Mouse (Mus musculus) cerebellum, adult 2 months (tissue): ENCODE results near the gene Zkscan14. TPM values are rescaled to one million over a fixed set of nuclear protein-coding genes. Genes with fewer than 3 reads are reported as not detected.

Source experiments
- DNase-seq, 2 experiments: peaks; one replicate each; pipeline ENCODE4 v3.0.0; 2021
- H3K27ac ChIP-seq: fragments of 200-500 bp; 2 replicates; pipeline ENCODE4 v1.5.1; 2012; ENCODE audit warnings: low read length, control low read depth, inconsistent platforms; ENCODE audit not compliant: insufficient read depth
- H3K27me3 ChIP-seq: fragments of 200-500 bp; 2 replicates; pipeline ENCODE4 v1.6.1; 2012; ENCODE audit warnings: inconsistent platforms, mild to moderate bottlenecking, low read length, moderate library complexity; ENCODE audit not compliant: control insufficient read depth, insufficient read depth
- H3K4me1 ChIP-seq: fragments of 200-500 bp; 2 replicates; pipeline ENCODE4 v1.6.1; 2011; ENCODE audit warnings: low read length; ENCODE audit not compliant: control insufficient read depth, insufficient read depth
- H3K4me3 ChIP-seq: fragments of 200-500 bp; replicated peaks from 2 replicates; pipeline ENCODE3; 2011; ENCODE audit warnings: mild to moderate bottlenecking, low read depth, low read length, control low read depth; ENCODE audit not compliant: insufficient read depth
- CTCF ChIP-seq: fragments of 200-500 bp; IDR thresholded peaks from 2 replicates; pipeline ENCODE4 v1.5.1; 2011; ENCODE audit warnings: low read depth, mild to moderate bottlenecking, control low read depth, low read length, moderate library complexity, borderline replicate concordance; ENCODE audit not compliant: insufficient read depth
- POLR2A ChIP-seq: fragments of 200-500 bp; IDR thresholded peaks from 2 replicates; pipeline ENCODE4 v1.6.1; 2011; ENCODE audit warnings: low read length, control low read depth, borderline replicate concordance; ENCODE audit not compliant: insufficient read depth
- WGBS: fragments of 180-500 bp; shearing (Covaris S2); methylation state at CpG from one replicate; pipeline ENCODE4 v1.1.7; 2018; 5-methylcytosine and 5-hydroxymethylcytosine counted together
- polyA plus RNA-seq: library from polyadenylated mRNA; depleted of rRNA; stranded (reverse); fragments of >200 nt; gene quantifications from 2 replicates; pipeline ENCODE4 v1.2.3, GENCODE M21; 2012; rRNA removed

Zkscan14 gene
- polyA plus RNA-seq, 1 experiment = 10.3 TPM

- no peak for DNase-seq
- no peak overlapping the region for H3K4me3 ChIP-seq
- WGBS = 80% methylated on average over 15 of the region's 15 CpGs
- TF ChIP-seq CTCF (no peak), POLR2A (no peak)
- no peaks in the 10 kb centered on the region for H3K27me3 ChIP-seq
- no peak overlapping the region for H3K27ac ChIP-seq
- H3K4me1 ChIP-seq = peaks cover 9% of the 10 kb centered on the region
These were observed 36.5 kb downstream of the Zkscan14 start for GRCm38 (mm10) chr5:145165184-145165583.

DNA sequence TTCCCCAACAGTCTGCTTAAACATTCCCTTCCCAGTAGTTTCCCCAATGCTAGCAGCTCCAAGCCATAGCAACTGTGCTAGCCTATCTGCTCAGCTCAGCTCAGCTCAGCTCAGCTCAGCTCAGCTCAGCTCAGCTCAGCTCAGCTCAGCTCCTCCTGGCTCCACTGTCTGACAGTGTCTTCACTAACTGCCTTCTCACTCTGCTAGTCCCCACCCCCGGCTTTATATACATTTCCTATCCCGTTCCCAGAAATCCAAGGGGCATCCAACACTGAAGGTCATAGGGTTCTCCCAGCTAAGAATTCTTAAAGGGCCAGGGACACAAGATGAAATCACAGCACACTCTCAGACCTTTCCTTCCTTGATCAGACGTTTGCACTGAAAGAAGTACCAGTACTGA lies 37.0 kb downstream of the Zkscan14 start:
- TF ChIP-seq POLR2A = no peak
- TF ChIP-seq CTCF = no peak
- WGBS = 46% methylated on average over 3 of the region's 3 CpGs
- Histone ChIP-seq H3K4me3 (no peak overlapping the region), H3K27ac (no peak overlapping the region), H3K27me3 (no peaks in the 10 kb centered on the region), H3K4me1 (peaks cover 9% of the 10 kb centered on the region)
- no peak for DNase-seq

DNA sequence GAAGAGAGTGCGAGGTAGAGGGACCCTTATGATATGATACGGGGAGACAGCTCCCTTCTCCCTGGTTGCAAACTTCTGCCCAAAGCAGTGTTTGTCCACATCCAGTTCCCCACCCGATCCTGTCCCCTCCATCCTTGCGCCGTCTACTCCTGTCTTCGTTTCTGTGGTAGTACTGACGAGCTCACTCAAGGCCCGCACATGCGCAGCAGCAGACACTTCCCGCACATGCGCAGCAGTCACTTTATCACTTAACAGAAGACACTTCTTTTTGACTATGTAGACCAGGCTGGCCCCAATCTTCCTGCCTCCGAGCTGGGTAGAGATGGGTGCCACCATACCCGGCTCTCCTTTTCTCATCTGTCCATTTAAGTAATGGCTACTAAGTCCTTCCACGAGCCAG lies 40.3 kb downstream of the Zkscan14 start:
- TF ChIP-seq CTCF (no peak), POLR2A (no peak)
- WGBS = 95% methylated on average over 14 of the region's 14 CpGs
- H3K27me3 ChIP-seq = no peaks in the 10 kb centered on the region
- peaks cover 7% of the 10 kb centered on the region for H3K4me1 ChIP-seq
- no peak overlapping the region for H3K27ac ChIP-seq
- no peak for DNase-seq
- H3K4me3 ChIP-seq = no peak overlapping the region

DNA sequence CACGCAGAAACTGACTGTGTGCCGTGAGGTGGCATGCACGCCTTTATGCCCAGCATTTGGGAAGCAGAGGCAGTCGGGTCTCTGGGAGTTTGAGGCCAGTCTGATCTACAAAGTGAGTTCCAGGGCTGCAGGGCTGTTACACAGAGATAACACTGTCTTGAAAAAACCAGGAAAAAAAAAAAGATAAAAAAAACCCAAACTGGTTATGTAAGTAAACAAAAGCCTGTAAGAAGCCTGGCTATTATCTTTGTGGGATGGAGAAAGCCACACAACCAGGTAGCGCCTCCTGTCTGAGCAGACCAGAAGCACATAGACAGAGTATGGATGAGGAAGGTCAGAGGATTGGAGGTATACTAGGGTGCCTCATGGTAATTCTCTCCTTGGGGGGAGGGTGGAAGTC lies 49.0 kb downstream of the Zkscan14 start:
- H3K27me3 ChIP-seq = no peaks in the 10 kb centered on the region
- DNase-seq = no peak
- WGBS = 91% methylated on average over 5 of the region's 5 CpGs
- no peak for TF ChIP-seq POLR2A
- TF ChIP-seq CTCF = no peak
- no peak overlapping the region for H3K4me3 ChIP-seq
- H3K4me1 ChIP-seq = no peaks in the 10 kb centered on the region
- H3K27ac ChIP-seq = no peak overlapping the region

- TF ChIP-seq CTCF (no peak), POLR2A (no peak)
- no peaks in the 10 kb centered on the region for H3K27me3 ChIP-seq
- no peak for DNase-seq
- WGBS = 88% methylated on average over 6 of the region's 6 CpGs
- no peak overlapping the region for H3K4me3 ChIP-seq
- no peaks in the 10 kb centered on the region for H3K4me1 ChIP-seq
- no peak overlapping the region for H3K27ac ChIP-seq
These were observed 52.4 kb downstream of the Zkscan14 start for GRCm38 (mm10) chr5:145149294-145149693.

DNA sequence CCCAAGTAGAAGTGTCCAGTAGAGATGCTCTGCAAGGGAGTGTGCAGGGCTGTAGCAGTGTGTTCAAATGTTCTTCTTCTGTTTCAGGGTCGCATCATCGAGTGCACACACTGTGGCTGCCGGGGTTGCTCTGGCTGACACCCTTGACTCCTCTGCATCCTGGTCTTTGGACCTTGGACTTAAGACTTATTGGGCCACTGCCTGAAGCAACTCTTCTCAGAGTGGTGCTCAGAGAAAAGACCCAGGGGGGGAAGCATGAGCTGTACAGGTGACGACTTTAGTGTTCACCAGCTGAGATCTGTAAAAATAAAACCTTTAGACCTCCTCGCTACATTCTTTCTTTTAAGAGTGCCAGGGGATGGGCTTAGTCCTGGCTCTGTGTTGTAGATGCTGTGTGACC lies 53.9 kb downstream of the Zkscan14 start:
- DNase-seq = no peak
- H3K27ac ChIP-seq = no peak overlapping the region
- no peak overlapping the region for H3K4me3 ChIP-seq
- no peaks in the 10 kb centered on the region for H3K27me3 ChIP-seq
- no peak for TF ChIP-seq POLR2A
- TF ChIP-seq CTCF = no peak
- WGBS = 86% methylated on average over 5 of the region's 5 CpGs
- no peaks in the 10 kb centered on the region for H3K4me1 ChIP-seq

Other genes starting within 250 kb of the Zkscan14 start
- gene Smurf1, start 236.0 kb downstream of the Zkscan14 start, polyA plus RNA-seq = 21.6 and 21.9 TPM in 2 replicates
- gene Gm4871, start 169.1 kb downstream of the Zkscan14 start, polyA plus RNA-seq = not detected in 2 replicates
- not detected in 2 replicates for gene 1700018F24Rik, start 158.9 kb downstream of the Zkscan14 start, polyA plus RNA-seq
- 214 and 221 TPM in 2 replicates for gene Arpc1a, start 118.0 kb downstream of the Zkscan14 start, polyA plus RNA-seq
- not detected in 2 replicates for gene Kpna7, start 117.8 kb downstream of the Zkscan14 start, polyA plus RNA-seq
- 46.2 and 50.2 TPM in 2 replicates for gene Arpc1b, start 87.7 kb downstream of the Zkscan14 start, polyA plus RNA-seq
- gene Pdap1, start 61.6 kb downstream of the Zkscan14 start, polyA plus RNA-seq = 61.0 and 70.4 TPM in 2 replicates
- gene Bud31, start 61.5 kb downstream of the Zkscan14 start, polyA plus RNA-seq = 101 and 106 TPM in 2 replicates
- 20.2 and 22.4 TPM in 2 replicates for gene Ptcd1, start 34.8 kb downstream of the Zkscan14 start, polyA plus RNA-seq
- 40.7 and 40.9 TPM in 2 replicates for gene Cpsf4, start 34.7 kb downstream of the Zkscan14 start, polyA plus RNA-seq
- gene Atp5j2, start 9.8 kb downstream of the Zkscan14 start, polyA plus RNA-seq = 438 and 445 TPM in 2 replicates
- gene Zkscan5, start 2.7 kb upstream of the Zkscan14 start, polyA plus RNA-seq = 11.0 and 11.2 TPM in 2 replicates
- gene Zfp655, start 29.8 kb upstream of the Zkscan14 start, polyA plus RNA-seq = 26.5 and 26.9 TPM in 2 replicates
- gene Zscan25, start 78.6 kb upstream of the Zkscan14 start, polyA plus RNA-seq = 17.7 and 20.5 TPM in 2 replicates
- gene Cyp3a57, start 143.4 kb upstream of the Zkscan14 start, polyA plus RNA-seq = 0.15 TPM in 1 of 2 replicates, not detected in the other